Mouse (Mus musculus): Measurements from ENCODE around the gene Hdac7. TPM values are rescaled to one million over a fixed set of nuclear protein-coding genes. Genes with fewer than 3 reads are reported as not detected.
A peak's percentile ranks its signal among the peaks of the same experiment; 100 is the strongest.
"Not testable (repeated sequence)": the region's sequence is repeated elsewhere in the genome, so short reads cannot be mapped to it uniquely, and the experiment has no call there.

Gene Hdac7
- total and polyA plus RNA-seq, 3 experiments = 23.7 to 61.8 (median 25.7) TPM

DNA sequence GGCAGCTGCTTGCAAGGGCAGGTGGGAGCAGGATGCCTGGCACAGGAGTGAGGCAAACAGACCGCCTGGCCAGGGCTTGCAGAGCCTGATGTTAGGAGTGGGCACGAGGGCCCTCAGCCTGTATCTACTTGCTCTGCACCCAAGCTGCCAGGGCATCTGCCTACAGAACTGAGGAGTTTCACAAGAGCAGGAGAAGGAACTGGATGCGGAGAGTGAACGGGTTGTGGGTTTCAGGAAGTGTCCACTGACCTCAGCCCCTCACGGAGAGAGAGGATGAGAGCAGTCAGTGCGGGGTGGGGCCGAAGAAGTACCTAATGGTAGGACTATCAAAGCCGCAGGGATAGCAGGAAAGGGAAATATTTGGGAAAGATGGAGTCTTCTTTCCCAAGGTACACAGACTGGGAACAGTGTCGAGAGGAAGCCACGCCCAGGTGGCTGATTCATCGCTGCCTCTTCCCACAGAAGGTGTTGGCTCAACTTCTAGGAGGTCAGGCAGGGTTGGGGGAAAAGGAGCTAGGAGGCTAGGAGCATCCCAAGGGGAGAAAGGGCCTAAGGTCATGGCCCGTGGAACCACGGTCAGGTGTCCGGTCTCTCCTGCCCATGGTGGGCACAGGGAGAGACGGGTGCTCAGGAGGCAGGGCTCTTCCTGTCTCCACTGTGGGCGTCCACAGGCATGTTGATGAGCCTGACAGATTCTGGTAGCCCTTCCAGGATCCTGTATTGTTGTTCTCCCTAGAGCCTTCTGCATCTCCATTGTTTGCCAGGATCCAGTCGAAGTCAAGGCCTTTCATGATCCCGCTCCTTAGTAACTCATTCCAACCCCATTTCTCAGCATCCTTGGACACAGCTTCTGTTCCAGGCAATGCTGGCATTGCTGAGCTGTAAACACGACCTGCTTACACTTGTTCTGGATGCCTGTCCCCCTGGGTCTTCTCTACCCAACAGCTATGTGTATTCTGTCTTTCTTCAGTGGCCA is 27.0 kb upstream of the Hdac7 start:
- Histone ChIP-seq H3K4me1 (ENCODE audit: control insufficient read depth, insufficient read depth, low read length) (peaks cover 3% of the 10 kb centered on the region), H3K4me3 (no peak overlapping the region), H3K27me3 (ENCODE audit: control insufficient read depth, insufficient read depth, low read length) (no peaks in the 10 kb centered on the region), H3K27ac (no peak overlapping the region), H3K79me2 (replicated peaks; ENCODE audit: control insufficient read depth, insufficient read depth, low read length) (no peaks in the 10 kb centered on the region), H3K9ac (ENCODE audit: low read depth, low read length) (no peak overlapping the region), H3K36me3 (ENCODE audit: control insufficient read depth, insufficient read depth, low read length) (no peaks in the 10 kb centered on the region)
- intact Hi-C loops (cut with DNase I) = loop anchor here (5.0 kb wide), 1 partner anchor 81 kb away; no protein-coding TSS in a partner anchor
- TF ChIP-seq EP300 (IDR thresholded peaks at IDR 0.05; ENCODE audit: insufficient read depth, low read depth, low read length) (no peak), CTCF (IDR thresholded peaks at IDR 0.05) (no peak), POLR2A (IDR thresholded peaks at IDR 0.05; ENCODE audit: insufficient read depth, low read depth, low read length) (no peak)
- DNase-seq = no peak
- 60% methylated on average over 19 of the region's 19 CpGs for whole genome bisulfite sequencing

DNA sequence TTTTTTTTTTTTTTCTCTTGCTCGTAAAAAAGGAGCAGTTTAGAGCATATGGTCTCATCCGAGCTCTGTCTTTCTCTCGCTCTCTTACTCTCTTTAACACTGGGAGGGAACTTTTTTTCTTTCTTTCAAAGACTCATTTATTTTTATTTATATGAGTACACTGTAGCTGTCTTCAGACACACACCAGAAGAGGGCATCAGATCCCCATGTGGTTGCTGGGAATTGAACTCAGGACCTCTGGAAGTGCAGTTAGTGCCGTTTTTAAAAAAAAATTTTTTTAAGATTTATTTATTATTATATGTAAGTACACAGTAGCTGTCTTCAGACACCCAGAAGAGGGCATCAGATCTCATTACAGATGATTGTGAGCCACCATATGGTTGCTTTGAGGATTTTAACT is 25.8 kb upstream of the Hdac7 start:
- H3K27ac ChIP-seq; H3K79me2 ChIP-seq (replicated peaks; ENCODE audit: control insufficient read depth, insufficient read depth, low read length); H3K4me3 ChIP-seq; H3K36me3 ChIP-seq (ENCODE audit: control insufficient read depth, insufficient read depth, low read length); DNase-seq; H3K4me1 ChIP-seq (ENCODE audit: control insufficient read depth, insufficient read depth, low read length); H3K9ac ChIP-seq (ENCODE audit: low read depth, low read length); H3K27me3 ChIP-seq (ENCODE audit: control insufficient read depth, insufficient read depth, low read length): not testable (repeated sequence)
- intact Hi-C loops (cut with DNase I) = loop anchor here (5.0 kb wide), 1 partner anchor 82 kb away; no protein-coding TSS in a partner anchor
- 77% methylated on average over 4 of the region's 4 CpGs for WGBS
- TF ChIP-seq CTCF (IDR thresholded peaks at IDR 0.05) = peak; percentile 54

DNA sequence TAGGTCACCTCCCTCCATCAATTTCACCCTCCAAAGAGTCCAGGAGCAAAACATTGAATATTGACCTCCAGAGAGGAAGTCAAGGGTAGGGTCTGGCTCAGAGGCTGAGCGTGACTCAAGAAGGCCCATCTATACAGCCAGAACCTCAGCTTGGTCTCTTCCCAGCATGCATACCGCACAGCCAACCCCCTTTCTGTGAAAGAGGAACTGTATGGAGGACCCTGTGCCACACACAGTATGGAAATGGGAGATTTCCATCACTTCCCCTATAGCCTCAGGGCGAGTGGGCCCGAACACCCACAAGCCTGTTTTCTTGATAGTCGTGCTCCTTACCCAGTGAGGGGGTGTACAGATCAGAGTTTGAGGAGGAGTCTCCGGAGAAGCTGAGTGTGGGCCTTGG is 24.7 kb upstream of the Hdac7 start:
- Histone ChIP-seq H3K9ac (ENCODE audit: low read depth, low read length) (no peak overlapping the region), H3K79me2 (replicated peaks; ENCODE audit: control insufficient read depth, insufficient read depth, low read length) (no peaks in the 10 kb centered on the region), H3K36me3 (ENCODE audit: control insufficient read depth, insufficient read depth, low read length) (no peaks in the 10 kb centered on the region), H3K27ac (no peak overlapping the region), H3K27me3 (ENCODE audit: control insufficient read depth, insufficient read depth, low read length) (no peaks in the 10 kb centered on the region), H3K4me1 (ENCODE audit: control insufficient read depth, insufficient read depth, low read length) (peaks cover 5% of the 10 kb centered on the region), H3K4me3 (no peak overlapping the region)
- TF ChIP-seq POLR2A (IDR thresholded peaks at IDR 0.05; ENCODE audit: insufficient read depth, low read depth, low read length) (no peak), CTCF (IDR thresholded peaks at IDR 0.05) (no peak), EP300 (IDR thresholded peaks at IDR 0.05; ENCODE audit: insufficient read depth, low read depth, low read length) (no peak)
- DNase-seq = no peak
- WGBS = 86% methylated on average over 6 of the region's 6 CpGs
- intact Hi-C loops (cut with DNase I) = no loop called here

DNA sequence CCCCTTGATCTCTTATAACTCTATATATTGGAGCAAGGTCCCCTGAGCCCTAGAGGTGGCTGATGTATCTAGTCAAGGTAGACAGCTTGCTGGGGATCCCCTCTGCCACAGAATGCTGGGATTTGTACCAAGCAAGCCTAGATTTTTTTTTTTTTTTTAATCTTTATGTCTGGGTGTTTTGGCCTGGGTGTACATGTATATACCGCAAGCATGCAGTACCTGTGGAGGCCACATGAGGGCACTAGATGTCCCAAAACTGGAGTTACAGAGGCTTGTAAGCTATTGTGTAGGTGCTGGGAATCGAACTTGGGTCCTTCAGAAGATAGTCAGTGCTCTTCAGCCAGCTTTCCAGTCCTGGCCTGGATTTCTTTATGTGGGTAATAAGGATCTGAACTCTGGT is 21.7 kb upstream of the Hdac7 start:
- intact Hi-C loops (cut with DNase I) = no loop called here
- peaks cover 2% of the 10 kb centered on the region for H3K4me1 ChIP-seq (ENCODE audit: control insufficient read depth, insufficient read depth, low read length)
- H3K9ac ChIP-seq (ENCODE audit: low read depth, low read length) = no peak overlapping the region
- no peaks in the 10 kb centered on the region for H3K79me2 ChIP-seq (replicated peaks; ENCODE audit: control insufficient read depth, insufficient read depth, low read length)
- H3K27ac ChIP-seq = no peak overlapping the region
- H3K27me3 ChIP-seq (ENCODE audit: control insufficient read depth, insufficient read depth, low read length) = no peaks in the 10 kb centered on the region
- H3K4me3 ChIP-seq = no peak overlapping the region
- DNase-seq = no peak
- no peaks in the 10 kb centered on the region for H3K36me3 ChIP-seq (ENCODE audit: control insufficient read depth, insufficient read depth, low read length)
- TF ChIP-seq CTCF (IDR thresholded peaks at IDR 0.05) = peak; percentile 36
- no peak for TF ChIP-seq EP300 (IDR thresholded peaks at IDR 0.05; ENCODE audit: insufficient read depth, low read depth, low read length)
- WGBS = 97% methylated on average over 2 of the region's 2 CpGs

DNA sequence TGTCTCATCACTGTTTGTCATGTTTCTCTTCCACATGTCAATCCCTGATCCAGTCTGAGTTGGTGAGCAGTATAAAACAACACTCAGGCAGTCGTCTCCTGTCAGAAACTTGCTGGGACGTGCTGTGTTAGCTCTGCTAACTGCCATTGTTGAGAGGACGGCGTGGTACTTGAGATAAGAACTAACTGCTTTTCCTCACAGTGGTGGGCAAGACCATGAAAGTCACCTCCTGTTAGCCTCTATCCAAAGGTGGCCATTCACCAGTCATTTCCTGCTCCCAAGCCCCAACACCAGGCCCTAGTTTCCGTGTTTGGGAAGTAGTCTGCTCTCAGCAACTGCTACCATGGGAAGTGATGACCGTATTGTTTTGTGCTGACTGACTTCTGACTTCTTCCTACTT is 20.9 kb upstream of the Hdac7 start:
- TF ChIP-seq CTCF (IDR thresholded peaks at IDR 0.05) = no peak
- no peak for TF ChIP-seq POLR2A (IDR thresholded peaks at IDR 0.05; ENCODE audit: insufficient read depth, low read depth, low read length)
- TF ChIP-seq EP300 (IDR thresholded peaks at IDR 0.05; ENCODE audit: insufficient read depth, low read depth, low read length) = no peak
- no peak overlapping the region for H3K27ac ChIP-seq
- intact Hi-C loops (cut with DNase I) = no loop called here
- no peaks in the 10 kb centered on the region for H3K36me3 ChIP-seq (ENCODE audit: control insufficient read depth, insufficient read depth, low read length)
- DNase-seq = no peak
- 32% methylated on average over 6 of the region's 6 CpGs for WGBS
- no peak overlapping the region for H3K9ac ChIP-seq (ENCODE audit: low read depth, low read length)
- peaks cover 2% of the 10 kb centered on the region for H3K4me1 ChIP-seq (ENCODE audit: control insufficient read depth, insufficient read depth, low read length)
- no peak overlapping the region for H3K4me3 ChIP-seq
- H3K79me2 ChIP-seq (replicated peaks; ENCODE audit: control insufficient read depth, insufficient read depth, low read length) = no peaks in the 10 kb centered on the region
- H3K27me3 ChIP-seq (ENCODE audit: control insufficient read depth, insufficient read depth, low read length) = no peaks in the 10 kb centered on the region

DNA sequence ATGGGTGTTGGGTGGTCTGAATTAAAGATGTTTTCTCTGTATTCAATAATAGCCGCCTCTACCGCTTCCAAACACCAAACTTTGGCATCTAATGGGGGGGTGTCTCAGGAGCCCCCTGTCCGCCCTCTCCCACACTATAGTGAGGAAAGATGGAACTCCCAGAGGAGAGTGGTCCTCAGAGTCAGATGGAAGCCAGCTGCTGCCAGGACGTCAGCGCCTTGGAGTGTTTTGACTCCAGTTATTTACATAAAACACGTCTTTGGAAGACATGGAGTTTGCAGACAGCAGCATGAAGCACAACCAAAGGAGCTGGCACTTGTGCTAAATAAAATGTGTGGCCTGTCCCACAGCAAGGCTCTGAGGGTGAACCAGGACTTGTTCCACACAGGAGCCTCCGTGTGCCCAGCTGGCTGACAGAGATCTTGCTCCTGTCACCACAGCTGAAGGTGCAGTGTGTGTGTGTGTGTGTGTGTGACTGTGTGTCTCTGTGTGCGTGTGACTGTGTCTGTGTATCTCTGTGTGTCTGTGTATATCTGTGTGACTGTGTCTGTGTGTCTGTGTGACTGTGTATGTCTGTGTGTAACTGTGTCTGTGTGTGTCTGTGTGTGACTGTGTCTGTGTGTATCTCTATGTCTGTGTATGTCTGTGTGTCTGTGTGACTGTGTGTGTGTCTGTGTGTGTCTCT is 20.2 kb upstream of the Hdac7 start:
- Histone ChIP-seq H3K27me3 (ENCODE audit: control insufficient read depth, insufficient read depth, low read length) (no peaks in the 10 kb centered on the region), H3K4me3 (no peak overlapping the region), H3K27ac (no peak overlapping the region), H3K36me3 (ENCODE audit: control insufficient read depth, insufficient read depth, low read length) (no peaks in the 10 kb centered on the region), H3K4me1 (ENCODE audit: control insufficient read depth, insufficient read depth, low read length) (peaks cover 2% of the 10 kb centered on the region), H3K79me2 (replicated peaks; ENCODE audit: control insufficient read depth, insufficient read depth, low read length) (no peaks in the 10 kb centered on the region), H3K9ac (ENCODE audit: low read depth, low read length) (no peak overlapping the region)
- 66% methylated on average over 8 of the region's 8 CpGs for WGBS
- no peak for DNase-seq
- TF ChIP-seq POLR2A (IDR thresholded peaks at IDR 0.05; ENCODE audit: insufficient read depth, low read depth, low read length) = no peak
- intact Hi-C loops (cut with DNase I) = no loop called here
